Mouse (Mus musculus): ENCODE results near the gene Rsu1. TPM values are rescaled to one million over a fixed set of nuclear protein-coding genes. Genes with fewer than 3 reads are reported as not detected.
A peak's percentile ranks its signal among the peaks of the same experiment; 100 is the strongest.

Rsu1 gene
- total RNA-seq, 2 experiments from 2014 or later = 35.3 to 37.8 TPM

- no peak for DNase-seq
These were observed 126.0 kb downstream of the Rsu1 start for GRCm38 (mm10) chr2:13145245-13145644.

GRCm38 (mm10) chr2:13134890-13135289 is 136.3 kb downstream of the Rsu1 start:
- DNase-seq = no peak

GRCm38 (mm10) chr2:13132841-13133240 is 138.4 kb downstream of the Rsu1 start:
- no peak for DNase-seq

- DNase-seq = no peak
These were observed 138.8 kb downstream of the Rsu1 start for GRCm38 (mm10) chr2:13132406-13132805.

GRCm38 (mm10) chr2:13129859-13130258 is 141.4 kb downstream of the Rsu1 start:
- no peak for DNase-seq

GRCm38 (mm10) chr2:13129337-13129736 is 141.9 kb downstream of the Rsu1 start:
- DNase-seq = peak in 1 of 2 experiments; percentile 4

GRCm38 (mm10) chr2:13120461-13120860 is 150.8 kb downstream of the Rsu1 start:
- DNase-seq = no peak

- peak in 1 of 2 experiments; percentile 10 for DNase-seq
These were observed 153.3 kb downstream of the Rsu1 start for GRCm38 (mm10) chr2:13117896-13118295.

- DNase-seq = no peak
These were observed 164.7 kb downstream of the Rsu1 start for GRCm38 (mm10) chr2:13106531-13106930.

- no peak for DNase-seq
These were observed 166.8 kb downstream of the Rsu1 start for GRCm38 (mm10) chr2:13104388-13104787.

GRCm38 (mm10) chr2:13103797-13104200 is 167.4 kb downstream of the Rsu1 start:
- DNase-seq = peak in 1 of 2 experiments; percentile 11

GRCm38 (mm10) chr2:13094045-13094444 is 177.2 kb downstream of the Rsu1 start:
- DNase-seq = no peak

- no peak for DNase-seq
These were observed 177.6 kb downstream of the Rsu1 start for GRCm38 (mm10) chr2:13093570-13093969.

GRCm38 (mm10) chr2:13091399-13092015 is 179.7 kb downstream of the Rsu1 start:
- no peak for DNase-seq

GRCm38 (mm10) chr2:13090841-13091240 is 180.4 kb downstream of the Rsu1 start:
- DNase-seq = no peak

- no peak for DNase-seq
These were observed 181.4 kb downstream of the Rsu1 start for GRCm38 (mm10) chr2:13089861-13090260.

- no peak for DNase-seq
These were observed 182.9 kb downstream of the Rsu1 start for GRCm38 (mm10) chr2:13088266-13088665.

GRCm38 (mm10) chr2:13087811-13088210 is 183.4 kb downstream of the Rsu1 start:
- DNase-seq = no peak

- no peak for DNase-seq
These were observed 187.0 kb downstream of the Rsu1 start for GRCm38 (mm10) chr2:13084223-13084622.

- no peak for DNase-seq
These were observed 190.7 kb downstream of the Rsu1 start for GRCm38 (mm10) chr2:13080476-13080875.

- DNase-seq = no peak
These were observed 199.0 kb downstream of the Rsu1 start for GRCm38 (mm10) chr2:13072243-13072642.

- DNase-seq = peak in 1 of 2 experiments; percentile 10
These were observed 210.6 kb downstream of the Rsu1 start for GRCm38 (mm10) chr2:13060426-13061170.

GRCm38 (mm10) chr2:13048649-13049048 is 222.6 kb downstream of the Rsu1 start:
- DNase-seq = no peak

GRCm38 (mm10) chr2:13044555-13044954 is 226.7 kb downstream of the Rsu1 start:
- no peak for DNase-seq

Measured in layer of hippocampus, postnatal 36 days (tissue).